Mouse (Mus musculus): ENCODE results near the gene Snf8.

The Snf8 gene

DNA sequence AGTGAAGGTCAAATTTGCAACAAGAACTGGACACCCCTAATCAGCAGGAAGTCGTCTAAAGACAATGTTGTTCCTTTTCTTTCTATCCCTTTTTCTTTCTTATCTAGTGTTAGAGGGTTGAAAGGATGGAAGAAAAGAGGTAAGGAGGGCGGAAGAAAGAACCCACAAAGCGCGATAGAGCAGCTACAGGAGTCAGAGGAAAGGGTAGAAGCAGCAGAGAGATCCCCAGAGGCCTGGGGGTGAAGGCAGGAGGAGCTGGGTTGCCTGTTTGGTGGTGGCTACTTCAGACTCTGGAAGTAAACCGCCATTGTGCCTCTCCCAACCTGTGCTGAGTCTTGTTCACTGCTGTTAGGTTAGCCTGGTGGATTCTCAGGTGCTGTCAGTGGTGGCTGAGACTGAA is 6.6 kb upstream of the Snf8 start:
- DNase-seq (ENCODE audit: low spot score in 2 of 2) = no peak

DNA sequence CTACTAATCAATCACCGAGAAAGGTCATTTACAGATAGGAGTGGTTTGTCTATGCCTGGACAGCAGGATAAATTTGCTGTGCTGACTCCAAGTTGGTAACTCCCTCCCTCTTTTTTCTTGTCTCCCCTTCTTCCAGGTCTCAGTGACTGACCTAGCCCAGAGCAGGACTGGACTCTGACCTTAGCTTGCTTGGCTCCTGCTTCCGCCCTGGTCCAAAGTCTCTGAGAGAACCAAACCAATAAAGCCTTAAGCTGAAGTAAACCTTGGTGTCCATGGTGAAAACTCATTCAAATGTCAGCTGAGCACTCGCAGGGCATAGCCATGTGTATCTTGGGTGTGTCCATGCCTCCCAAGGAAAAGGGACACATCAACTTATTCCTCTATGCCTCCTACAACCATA is 4.1 kb upstream of the Snf8 start:
- no peak for DNase-seq (ENCODE audit: low spot score in 2 of 2)

DNA sequence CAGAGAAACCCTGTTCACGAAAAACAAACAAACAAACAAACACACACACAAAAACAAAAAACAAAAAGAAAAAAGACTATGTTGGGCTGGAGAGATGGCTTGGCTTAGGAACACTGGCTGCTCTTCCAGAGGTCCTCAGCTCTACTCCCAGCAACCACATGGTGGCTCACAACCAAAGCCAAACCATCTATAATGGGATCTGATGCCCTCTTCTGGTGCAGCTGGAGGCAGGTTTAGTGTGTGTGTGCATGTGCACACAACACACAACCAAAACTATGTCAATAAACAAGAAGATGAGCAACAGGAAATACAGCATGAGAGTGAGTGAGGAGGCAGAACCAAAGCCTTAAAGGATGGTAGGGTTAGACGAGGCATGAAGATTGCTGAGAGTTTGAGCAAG is 3.0 kb upstream of the Snf8 start:
- DNase-seq (ENCODE audit: low spot score in 2 of 2) = no peak

DNA sequence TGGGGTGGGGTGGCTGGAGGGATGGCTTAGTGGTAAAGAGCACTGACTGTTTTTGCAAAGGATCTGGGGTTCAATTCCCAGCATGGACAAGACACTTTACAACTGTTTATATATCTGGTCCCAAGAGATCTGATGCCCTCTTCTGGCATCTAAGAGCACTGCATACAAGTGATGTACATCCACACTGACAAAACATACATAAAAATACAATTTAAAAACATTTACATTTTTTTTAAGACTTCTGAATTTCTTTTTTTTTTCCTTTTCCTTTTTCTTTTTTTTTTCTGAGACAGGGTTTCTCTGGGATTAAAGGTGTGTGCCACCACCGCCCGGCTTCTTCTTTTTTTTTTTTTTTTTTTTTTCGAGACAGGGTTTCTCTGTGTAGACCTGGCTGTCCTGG is 1.4 kb upstream of the Snf8 start:
- no peak for DNase-seq (ENCODE audit: low spot score in 2 of 2)

DNA sequence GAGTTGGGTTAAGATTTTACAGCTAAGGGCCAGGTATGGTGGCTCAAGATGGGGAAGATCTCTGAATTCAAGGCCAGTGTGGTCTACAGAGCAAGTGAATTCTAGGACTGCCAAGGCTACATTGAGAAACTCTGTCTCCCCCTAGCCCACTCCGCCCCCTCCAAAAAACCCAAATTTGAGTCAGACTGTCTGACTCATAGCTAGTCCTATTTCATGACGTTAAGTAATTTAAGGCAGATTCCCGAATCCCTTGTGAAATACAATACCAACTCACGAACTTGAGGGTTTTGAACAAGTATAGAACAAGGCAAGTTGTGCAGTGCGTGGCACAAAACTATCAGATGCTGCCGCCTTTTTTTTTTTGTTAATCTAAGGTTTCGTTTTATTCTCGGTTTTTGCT is 569 bp upstream of the Snf8 start:
- no peak for DNase-seq (ENCODE audit: low spot score in 2 of 2)

DNA sequence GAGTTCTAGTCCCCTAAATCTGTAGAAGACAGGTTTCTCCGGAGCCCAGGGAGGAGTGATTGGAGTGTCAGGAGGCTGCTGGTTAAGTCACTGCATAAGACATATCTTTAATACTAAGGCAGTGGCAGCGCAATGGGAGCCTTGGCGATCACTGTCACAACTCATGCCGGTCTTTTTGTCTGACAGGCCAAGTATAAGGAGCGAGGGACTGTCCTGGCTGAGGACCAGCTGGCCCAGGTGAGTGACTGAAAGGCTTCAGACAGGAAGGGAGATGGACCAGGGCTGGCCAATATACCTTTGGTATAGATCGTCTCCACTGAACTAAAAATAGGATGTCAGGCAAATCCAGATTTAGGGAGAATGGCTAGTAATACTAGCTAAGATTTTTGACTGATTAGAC is 448 bp downstream of the Snf8 start:
- peak in 1 of 2 experiments; percentile 26 for DNase-seq (ENCODE audit: low spot score in 2 of 2)

DNA sequence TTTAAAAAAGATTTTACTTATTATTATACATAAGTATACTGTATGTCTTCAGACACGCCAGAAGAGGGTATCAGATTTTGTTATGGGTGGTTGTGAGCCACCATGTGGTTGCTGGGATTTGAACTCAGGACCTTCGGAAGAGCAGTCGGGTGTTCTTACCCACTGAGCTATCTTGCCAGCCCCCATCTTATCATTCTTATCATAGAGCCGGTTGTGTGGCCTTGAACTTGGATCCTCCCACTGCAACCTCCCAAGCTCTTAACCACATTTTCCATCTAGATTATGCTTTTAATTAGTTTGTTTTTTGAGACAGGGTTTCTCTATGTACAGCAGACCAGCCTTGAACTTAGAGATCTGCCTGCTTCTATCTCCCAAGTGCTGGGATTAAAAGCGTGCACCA is 2.8 kb downstream of the Snf8 start:
- DNase-seq (ENCODE audit: low spot score in 2 of 2) = no peak

DNA sequence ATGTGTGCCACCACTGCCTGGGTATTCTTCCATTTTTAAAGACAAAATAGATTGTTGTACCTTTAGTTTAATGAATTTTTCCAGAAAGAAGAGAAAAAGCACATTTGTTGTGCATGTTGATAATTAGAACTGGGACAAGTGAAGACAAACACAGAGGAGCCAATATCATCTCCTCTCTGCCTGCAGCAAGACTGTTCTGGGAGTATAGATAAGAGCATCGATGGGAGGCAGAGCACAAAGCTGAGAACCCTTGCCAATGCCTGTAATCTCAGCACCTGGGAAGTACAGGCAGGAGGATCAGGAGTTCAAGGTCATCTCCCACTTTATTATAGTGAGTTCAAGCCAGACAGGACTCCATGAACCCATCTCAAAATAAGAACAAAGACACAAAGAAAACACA is 3.9 kb downstream of the Snf8 start:
- no peak for DNase-seq (ENCODE audit: low spot score in 2 of 2)

DNA sequence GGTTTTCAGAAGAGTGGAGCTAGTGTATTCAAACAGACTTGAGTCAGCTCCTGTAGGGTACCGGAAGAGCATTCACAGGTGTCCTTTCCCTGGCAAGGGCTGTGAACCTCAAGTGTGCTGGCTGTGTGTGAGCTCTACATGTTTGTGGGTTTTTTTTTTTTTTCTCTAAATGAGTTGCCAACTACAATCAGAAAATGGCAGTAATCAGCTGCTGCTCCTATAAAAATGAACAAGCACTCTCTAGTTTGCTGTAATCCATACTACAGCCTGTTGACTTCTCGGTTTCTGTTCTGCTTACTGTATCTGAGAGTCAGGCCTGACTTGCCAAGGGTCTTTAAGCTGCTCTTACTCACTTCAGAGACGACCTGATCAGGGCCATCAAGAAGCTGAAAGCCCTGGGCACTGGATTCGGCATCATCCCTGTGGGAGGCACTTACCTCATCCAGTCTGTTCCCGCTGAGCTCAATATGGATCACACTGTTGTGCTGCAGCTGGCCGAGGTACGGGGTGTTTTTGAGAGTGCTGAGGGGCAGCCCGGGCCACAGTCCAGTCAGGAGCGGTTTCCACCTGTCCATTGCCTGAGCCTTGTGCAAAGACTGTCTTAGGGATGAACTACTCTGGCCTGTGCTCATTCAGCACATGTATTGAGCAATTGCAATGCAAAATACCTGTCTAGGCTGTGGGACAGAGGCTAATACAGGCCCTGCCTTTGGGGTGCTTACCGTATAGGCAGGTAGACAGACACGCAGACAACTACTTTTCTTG is 10.3 kb downstream of the Snf8 start:
- DNase-seq (ENCODE audit: low spot score in 2 of 2) = no peak

DNA sequence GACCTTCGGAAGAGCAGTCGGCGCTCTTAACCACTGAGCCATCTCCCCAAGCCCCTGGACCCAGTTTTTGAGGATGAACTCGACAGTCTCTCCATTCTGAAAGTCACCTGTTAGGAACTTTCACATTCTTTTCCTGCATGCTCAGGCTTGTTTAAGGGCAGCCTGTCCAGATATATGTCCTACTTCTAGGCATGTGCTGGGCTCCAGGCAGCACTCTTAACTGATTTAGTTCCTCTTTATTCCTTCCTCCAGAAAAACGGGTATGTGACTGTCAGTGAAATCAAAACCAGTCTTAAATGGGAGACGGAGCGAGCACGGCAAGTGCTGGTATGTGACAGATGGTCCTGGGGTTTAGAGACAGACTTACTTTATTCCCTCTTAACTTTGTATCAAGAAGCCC is 11.3 kb downstream of the Snf8 start:
- no peak for DNase-seq (ENCODE audit: low spot score in 2 of 2)

DNA sequence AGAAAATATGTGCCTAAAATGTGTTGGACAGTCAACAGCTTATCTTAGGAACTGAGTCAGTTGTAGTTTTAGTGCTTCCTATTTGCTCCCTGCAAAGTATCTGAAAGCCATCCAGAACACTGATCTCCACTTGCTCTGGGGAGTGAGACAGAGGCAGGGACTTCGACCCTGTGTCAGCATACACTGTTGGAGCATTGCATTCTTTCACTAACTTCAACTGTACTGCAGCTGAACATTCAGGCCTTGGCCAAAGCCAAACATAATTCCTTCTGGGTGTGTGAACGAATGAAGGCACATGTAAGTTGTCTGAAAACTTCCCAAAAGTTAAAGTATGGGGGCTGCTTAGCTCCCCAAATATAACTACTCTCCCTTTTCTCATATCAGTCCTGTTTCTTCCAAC is 12.1 kb downstream of the Snf8 start:
- no peak for DNase-seq (ENCODE audit: low spot score in 2 of 2)

DNA sequence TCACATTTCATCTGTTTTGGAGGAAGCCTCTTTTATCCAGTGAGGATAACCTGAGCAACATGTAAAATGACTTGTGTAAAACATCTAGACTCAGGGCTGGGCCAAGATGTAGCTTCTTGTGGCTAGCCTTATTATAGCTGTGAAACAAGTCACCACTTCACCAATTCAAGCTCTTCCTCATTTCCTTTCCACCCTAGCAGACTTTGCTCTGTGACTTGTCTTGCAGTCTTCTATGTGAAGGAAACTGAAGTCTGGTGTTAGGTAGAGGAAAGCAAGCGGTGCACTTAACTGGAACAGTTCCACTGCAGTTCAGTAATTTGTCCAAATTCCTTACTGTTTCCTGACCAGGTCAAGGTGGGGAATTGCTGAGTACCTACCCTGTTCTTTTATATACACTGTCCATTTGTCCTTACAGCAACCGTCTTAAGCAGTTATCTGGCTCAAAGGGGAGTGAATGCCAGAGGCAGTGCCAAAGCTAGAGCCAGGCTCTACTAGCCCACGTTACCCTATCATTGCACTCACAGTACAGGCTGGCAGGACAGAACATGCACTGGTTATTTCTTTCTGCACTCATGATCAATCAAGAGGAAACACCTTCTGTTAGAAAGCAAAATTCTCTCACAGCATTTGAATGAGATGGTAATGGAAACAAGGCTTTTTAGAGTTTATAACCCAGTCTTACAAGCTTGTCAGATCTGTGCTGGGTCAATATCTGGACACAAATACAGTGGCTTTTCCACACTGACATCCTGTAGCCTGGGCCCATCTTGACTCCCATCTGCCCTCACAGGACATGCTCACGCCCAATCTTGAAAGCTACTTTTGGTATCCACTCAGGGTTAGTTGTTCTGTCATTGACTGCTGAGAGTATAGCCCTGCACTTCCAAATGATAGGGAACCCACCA is 13.0 kb downstream of the Snf8 start:
- no peak for DNase-seq (ENCODE audit: low spot score in 2 of 2)

DNA sequence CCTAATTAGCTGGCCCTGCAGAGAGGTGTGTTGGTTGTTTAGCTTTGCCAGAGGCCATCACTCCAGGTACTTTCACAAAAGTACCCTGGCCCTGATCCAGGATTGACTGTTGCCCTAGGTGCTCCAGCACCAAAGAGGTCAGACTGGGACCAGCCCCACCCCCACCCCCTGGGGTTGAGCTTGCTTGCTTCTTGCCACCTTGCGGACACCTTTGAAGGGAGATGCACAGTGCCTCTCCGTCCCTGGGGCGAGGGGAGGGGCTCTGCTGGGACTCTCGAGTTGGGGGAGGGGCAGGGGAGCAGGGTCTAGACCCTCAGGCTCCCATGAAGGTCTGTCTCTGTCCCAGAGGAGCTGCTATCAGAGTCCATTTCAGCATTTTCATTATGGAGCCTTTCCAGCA is 15.3 kb downstream of the Snf8 start:
- DNase-seq (ENCODE audit: low spot score in 2 of 2) = no peak

DNA sequence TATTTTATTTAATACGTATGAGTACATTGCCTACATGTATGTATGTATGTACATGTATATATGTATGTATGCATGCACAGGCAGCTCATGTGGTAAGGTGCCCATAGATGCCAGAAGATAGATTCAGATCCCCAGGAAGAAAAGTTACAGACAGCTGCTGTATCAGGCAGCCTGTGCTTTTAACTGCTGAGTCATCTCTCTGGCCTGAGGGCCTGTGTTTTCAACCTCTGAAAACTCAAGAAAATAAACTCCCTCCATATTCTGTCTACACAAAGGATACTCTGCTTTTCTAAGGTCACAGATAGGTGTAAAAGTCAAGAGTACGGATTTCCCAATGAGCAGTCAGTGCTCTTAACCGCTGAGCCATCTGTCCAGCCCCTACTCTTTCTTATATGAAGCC is 16.2 kb downstream of the Snf8 start:
- DNase-seq (ENCODE audit: low spot score in 2 of 2) = no peak

DNA sequence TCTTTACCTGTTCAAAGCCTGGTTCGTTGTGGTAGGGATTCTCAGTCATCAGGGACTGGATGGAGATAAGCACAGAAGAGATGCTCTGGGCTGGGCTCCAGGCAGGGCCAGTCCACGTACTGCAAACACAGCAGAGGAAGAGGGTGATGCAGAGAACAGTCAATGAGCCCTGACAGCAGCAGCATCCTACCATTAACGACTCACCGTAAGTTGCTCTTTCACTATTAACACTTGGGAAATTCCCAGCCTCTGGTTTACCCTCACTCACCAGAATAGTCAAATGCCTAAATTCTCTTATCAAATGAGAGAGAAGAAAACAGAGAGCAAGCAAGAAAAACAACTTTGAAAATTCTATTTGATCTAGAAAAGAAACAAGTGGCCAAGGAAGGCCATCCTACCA is 23.6 kb downstream of the Snf8 start:
- no peak for DNase-seq (ENCODE audit: low spot score in 2 of 2)

DNA sequence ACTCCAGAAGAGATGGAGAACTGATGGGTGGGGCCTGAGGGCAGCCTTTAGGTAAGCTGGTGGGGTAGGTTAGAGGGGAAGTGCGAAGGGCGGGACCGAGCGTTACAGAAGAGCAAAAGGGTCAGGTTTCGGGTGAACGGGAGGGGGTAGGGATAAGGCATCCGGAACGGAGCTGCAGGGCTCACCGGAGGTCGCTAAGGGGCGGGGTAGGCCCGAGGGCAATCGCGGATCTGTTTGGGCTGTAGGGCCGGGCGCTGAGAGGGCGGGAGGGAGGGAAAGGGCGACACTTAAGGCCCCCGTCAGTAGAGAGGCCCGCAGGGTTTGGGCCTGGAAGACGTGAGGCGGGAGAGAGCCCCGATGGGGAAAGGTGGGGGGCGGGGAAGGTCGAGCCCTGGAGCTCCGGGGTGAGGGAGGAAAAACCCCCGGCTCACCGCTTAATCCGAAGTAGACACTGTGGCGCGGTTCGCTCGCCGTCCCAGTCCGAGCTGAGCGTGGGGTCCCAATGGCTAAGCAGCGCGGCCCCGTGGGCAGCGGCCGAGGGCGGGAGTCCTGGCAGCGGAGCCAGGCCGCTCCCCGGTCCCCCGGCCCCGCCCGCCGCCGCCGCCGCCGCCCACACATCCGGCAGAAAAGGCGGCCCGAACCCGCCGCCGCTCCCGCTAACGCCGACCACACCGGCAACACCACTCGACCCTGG is 30.0 kb downstream of the Snf8 start:
- no peak for DNase-seq (ENCODE audit: low spot score in 2 of 2)

DNA sequence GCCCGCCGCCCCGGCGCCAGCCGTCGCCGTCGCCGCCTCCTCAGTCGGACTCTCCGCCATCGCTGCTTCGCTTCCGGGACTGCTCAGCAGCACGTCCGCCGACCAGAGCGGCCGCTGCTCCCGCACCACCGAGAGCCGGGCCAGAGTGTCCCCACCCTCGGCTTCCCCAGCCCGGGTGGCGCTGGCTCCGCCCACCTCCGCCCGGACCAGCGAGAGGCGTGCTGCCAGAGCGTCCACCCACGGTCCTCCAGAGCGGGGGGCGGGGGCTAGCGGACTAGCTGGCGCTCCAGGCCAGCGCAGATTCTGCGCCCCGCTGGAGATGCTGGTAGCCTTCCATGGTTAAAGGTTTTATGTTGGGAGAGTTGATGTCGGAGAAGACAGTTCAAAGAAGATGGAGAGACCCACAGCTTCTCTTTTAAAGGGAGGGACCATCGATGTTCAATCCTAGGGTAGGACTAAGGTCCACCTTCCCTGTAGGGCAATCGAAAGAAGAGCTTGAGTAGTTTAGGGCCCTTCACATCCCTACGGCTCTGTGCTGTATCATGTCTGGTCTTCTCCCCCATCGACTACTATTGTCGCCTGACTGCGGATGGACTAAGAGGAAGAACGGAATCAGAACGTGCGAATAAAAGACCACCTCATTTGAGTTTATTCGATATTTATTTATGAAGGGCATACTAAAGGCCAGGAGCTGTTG is 30.7 kb downstream of the Snf8 start, which contains the start of gene Ube2z:
Gene Ube2z (minus strand): TSS at position 174 of the 697 bp plus-strand sequence.
- peak; percentile 97 to 98 for DNase-seq (ENCODE audit: low spot score in 2 of 2)

DNA sequence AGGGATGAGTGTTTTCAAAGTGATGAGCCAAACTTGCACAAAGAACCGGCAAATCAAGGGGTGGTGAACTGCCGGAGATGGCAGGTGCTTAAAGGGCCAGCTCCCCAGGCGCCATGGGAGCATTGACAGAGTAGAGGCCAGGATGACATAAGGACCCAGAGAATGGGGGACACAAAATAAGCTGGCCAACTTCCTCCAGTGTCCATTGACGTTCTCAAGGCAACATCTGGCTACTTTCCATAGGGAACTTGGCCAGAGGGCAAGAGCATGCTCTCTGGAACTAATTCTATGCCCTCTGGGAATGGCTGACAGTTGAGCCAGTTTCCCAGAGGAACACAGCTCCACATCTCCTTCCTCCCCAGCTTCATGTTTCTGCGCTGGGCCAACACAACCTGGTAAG is 33.5 kb downstream of the Snf8 start:
- DNase-seq (ENCODE audit: low spot score in 2 of 2) = no peak

DNA sequence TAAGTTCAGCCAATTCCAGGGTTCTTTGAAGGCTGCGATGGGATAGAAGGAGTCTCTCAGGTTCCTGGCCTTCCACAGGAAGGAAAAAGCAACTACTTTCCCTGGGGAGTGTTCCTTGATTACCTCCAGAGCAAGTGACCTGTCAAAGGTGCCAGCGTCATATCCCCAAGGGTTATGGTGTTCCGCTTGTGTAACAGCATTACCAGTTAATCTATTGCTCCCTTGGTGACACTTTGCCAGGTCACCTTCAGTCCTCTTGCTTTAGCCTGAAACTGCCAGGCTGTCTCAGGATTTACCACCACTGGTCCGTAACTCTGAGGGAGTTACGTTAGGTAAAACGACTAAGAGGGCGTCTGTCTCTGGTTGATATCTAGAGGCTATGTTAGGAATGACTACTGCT is 35.7 kb downstream of the Snf8 start:
- no peak for DNase-seq (ENCODE audit: low spot score in 2 of 2)

DNA sequence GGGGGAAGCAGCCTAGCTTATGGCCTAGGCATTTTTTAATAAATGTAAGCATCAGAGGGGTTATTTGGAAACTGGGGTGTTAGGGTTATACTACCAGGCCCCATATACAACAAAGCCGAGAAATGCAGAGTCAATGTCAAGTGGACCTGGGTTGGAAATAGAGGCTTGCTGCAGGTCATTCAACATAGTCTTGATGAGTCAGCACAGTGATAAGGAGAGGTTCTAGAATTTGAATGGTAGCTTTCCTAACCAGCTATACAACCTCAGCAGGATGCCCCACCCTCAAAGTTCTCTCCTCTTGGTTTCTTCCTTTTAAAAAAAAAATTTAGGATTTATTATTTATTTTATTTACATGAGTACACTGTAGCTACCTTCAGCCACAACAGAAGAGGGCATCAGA is 36.3 kb downstream of the Snf8 start:
- no peak for DNase-seq (ENCODE audit: low spot score in 2 of 2)

DNA sequence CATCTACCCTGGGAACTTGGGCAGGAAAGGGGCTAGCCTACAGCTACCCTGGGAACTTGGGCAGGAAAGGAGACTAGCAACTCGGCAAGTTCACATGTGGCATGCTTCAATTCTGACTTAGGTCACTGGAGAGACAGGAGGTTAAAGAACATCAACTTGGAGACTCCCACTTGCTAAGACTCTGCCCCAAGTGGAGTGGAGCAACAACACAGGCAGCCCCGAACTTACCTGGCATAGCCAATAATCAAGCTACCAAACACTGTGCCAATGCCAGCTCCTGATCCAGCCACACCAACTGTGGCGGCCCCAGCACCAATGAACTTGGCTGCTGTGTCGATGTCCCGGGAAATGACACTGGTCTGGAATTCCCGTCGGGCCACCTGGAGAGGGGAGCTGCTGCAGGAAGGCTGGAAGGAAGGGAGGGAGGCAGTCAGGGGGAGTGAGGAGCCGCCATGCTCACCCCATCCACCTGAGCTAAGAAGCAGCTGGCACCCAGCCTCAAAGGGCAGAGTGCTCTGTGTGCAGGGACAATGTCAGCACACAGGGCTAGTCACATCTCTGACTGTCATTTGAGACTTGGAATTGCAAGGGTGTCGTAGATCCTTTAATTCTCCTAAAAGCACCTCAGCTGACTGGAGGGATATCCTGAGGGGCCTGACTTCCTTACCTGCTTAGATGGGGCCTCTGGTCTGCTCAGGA is 38.8 kb downstream of the Snf8 start:
- DNase-seq (ENCODE audit: low spot score in 2 of 2) = no peak

All from frontal cortex, postnatal 36 days (tissue).